Mouse (Mus musculus): ENCODE measurements around the gene Klf15. TPM values are rescaled to one million over a fixed set of nuclear protein-coding genes. Genes with fewer than 3 reads are reported as not detected.

Klf15 gene
- polyA plus RNA-seq, 1 experiment from 2014 or later = 45.6 TPM

DNA sequence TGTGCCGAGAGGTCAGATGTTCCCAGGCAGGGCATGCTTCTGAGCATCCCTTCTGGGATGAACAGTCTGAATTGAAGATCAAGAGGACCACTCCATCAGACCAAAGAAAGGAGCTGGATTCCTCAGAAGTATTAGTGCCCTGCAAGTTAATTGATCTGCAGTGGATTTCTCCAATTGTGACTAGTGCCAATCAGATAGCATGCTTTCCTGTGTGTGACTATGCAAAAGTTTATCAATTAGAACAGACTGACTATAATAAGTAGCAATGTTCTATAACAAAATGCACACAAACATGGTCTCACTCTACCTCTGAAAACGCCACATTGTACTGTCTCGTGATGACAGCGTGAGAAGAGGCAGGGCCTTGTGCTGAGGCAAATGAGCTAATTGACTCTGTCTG is 37.1 kb downstream of the Klf15 start:
- H3K27ac ChIP-seq (ENCODE audit: low read depth) = no peak overlapping the region
- DNase-seq (no peak), ATAC-seq (no peak)
- no peak overlapping the region for H3K4me2 ChIP-seq (ENCODE audit: low read depth, low read length)
- peaks cover 10% of the 10 kb centered on the region for H3K4me1 ChIP-seq (ENCODE audit: insufficient read depth)
- H3K9me3 ChIP-seq (ENCODE audit: low read length) = no peaks in the 10 kb centered on the region
- TF ChIP-seq CTCF (IDR thresholded peaks at IDR 0.05; ENCODE audit: low read depth) (no peak), EP300 (IDR thresholded peaks at IDR 0.05; ENCODE audit: low read depth) (no peak)
- H3K9ac ChIP-seq (replicated peaks) = no peak overlapping the region
- H3K4me3 ChIP-seq (ENCODE audit: low read depth, low read length) = no peak overlapping the region
- H3K27me3 ChIP-seq (ENCODE audit: insufficient read depth, low read length) = no peaks in the 10 kb centered on the region
- 60% methylated on average over 4 of the region's 4 CpGs for WGBS (ENCODE audit: insufficient replicate concordance)
- H3K36me3 ChIP-seq (replicated peaks; ENCODE audit: insufficient read depth, low read length) = no peaks in the 10 kb centered on the region

GRCm38 (mm10) chr6:90501222-90501940 is 39.0 kb downstream of the Klf15 start:
- Histone ChIP-seq H3K4me3 (ENCODE audit: low read depth, low read length) (no peak overlapping the region), H3K9ac (replicated peaks) (no peak overlapping the region), H3K4me1 (ENCODE audit: insufficient read depth) (peaks cover 7% of the 10 kb centered on the region; the same call in 1 of the 2 replicates), H3K4me2 (ENCODE audit: low read depth, low read length) (no peak overlapping the region), H3K36me3 (replicated peaks; ENCODE audit: insufficient read depth, low read length) (no peaks in the 10 kb centered on the region), H3K27me3 (ENCODE audit: insufficient read depth, low read length) (no peaks in the 10 kb centered on the region), H3K9me3 (ENCODE audit: low read length) (no peaks in the 10 kb centered on the region; the same call in 1 of the 2 replicates), H3K27ac (ENCODE audit: low read depth) (no peak overlapping the region)
- TF ChIP-seq EP300 (IDR thresholded peaks at IDR 0.05; ENCODE audit: low read depth) (no peak), CTCF (IDR thresholded peaks at IDR 0.05; ENCODE audit: low read depth) (no peak)
- peak; percentile 68 for ATAC-seq
- WGBS (ENCODE audit: insufficient replicate concordance) = 49% methylated on average over 8 of the region's 8 CpGs
- DNase-seq = no peak

- H3K9me3 ChIP-seq (ENCODE audit: low read length) = no peaks in the 10 kb centered on the region; the same call in 1 of the 2 replicates
- H3K9ac ChIP-seq (replicated peaks) = no peak overlapping the region
- H3K27ac ChIP-seq (ENCODE audit: low read depth) = peak overlapping the region; percentile 72
- DNase-seq = no peak
- ATAC-seq = no peak
- peaks cover 25% of the 10 kb centered on the region for H3K4me1 ChIP-seq (ENCODE audit: insufficient read depth)
- H3K36me3 ChIP-seq (replicated peaks; ENCODE audit: insufficient read depth, low read length) = no peaks in the 10 kb centered on the region
- TF ChIP-seq CTCF (IDR thresholded peaks at IDR 0.05; ENCODE audit: low read depth) = no peak
- no peak for TF ChIP-seq EP300 (IDR thresholded peaks at IDR 0.05; ENCODE audit: low read depth)
- WGBS (ENCODE audit: insufficient replicate concordance) = 48% methylated on average over 6 of the region's 6 CpGs
- no peak overlapping the region for H3K4me2 ChIP-seq (ENCODE audit: low read depth, low read length)
- H3K27me3 ChIP-seq (ENCODE audit: insufficient read depth, low read length) = no peaks in the 10 kb centered on the region
- H3K4me3 ChIP-seq (ENCODE audit: low read depth, low read length) = no peak overlapping the region
Observed at GRCm38 (mm10) chr6:90505906-90506305, 43.5 kb downstream of the Klf15 start.

GRCm38 (mm10) chr6:90506673-90507311 is 44.4 kb downstream of the Klf15 start:
- WGBS (ENCODE audit: insufficient replicate concordance) = 58% methylated on average over 16 of the region's 16 CpGs
- no peak overlapping the region for H3K4me3 ChIP-seq (ENCODE audit: low read depth, low read length)
- peak; percentile 75 for DNase-seq
- TF ChIP-seq CTCF (IDR thresholded peaks at IDR 0.05; ENCODE audit: low read depth) = no peak
- TF ChIP-seq EP300 (IDR thresholded peaks at IDR 0.05; ENCODE audit: low read depth) = no peak
- H3K4me2 ChIP-seq (ENCODE audit: low read depth, low read length) = no peak overlapping the region
- no peak overlapping the region for H3K9ac ChIP-seq (replicated peaks)
- ATAC-seq = peak; percentile 66
- H3K27me3 ChIP-seq (ENCODE audit: insufficient read depth, low read length) = no peaks in the 10 kb centered on the region
- H3K36me3 ChIP-seq (replicated peaks; ENCODE audit: insufficient read depth, low read length) = no peaks in the 10 kb centered on the region
- no peaks in the 10 kb centered on the region; the same call in 1 of the 2 replicates for H3K9me3 ChIP-seq (ENCODE audit: low read length)
- peaks cover 18% of the 10 kb centered on the region for H3K4me1 ChIP-seq (ENCODE audit: insufficient read depth)
- peak overlapping the region; percentile 72 for H3K27ac ChIP-seq (ENCODE audit: low read depth)

- Histone ChIP-seq H3K36me3 (replicated peaks; ENCODE audit: insufficient read depth, low read length) (no peaks in the 10 kb centered on the region), H3K27ac (ENCODE audit: low read depth) (peak overlapping the region; percentile 72)
- no peak for ATAC-seq
Observed at GRCm38 (mm10) chr6:90507443-90507842, 45.1 kb downstream of the Klf15 start.

GRCm38 (mm10) chr6:90508197-90508624 is 45.8 kb downstream of the Klf15 start:
- DNase-seq = no peak
- 61% methylated on average over 4 of the region's 4 CpGs for WGBS (ENCODE audit: insufficient replicate concordance)
- peak overlapping the region; percentile 32; the same call in 1 of the 2 replicates for H3K9ac ChIP-seq (replicated peaks)

More at GRCm38 (mm10) chr6:90507443-90507842, 45.1 kb downstream of the Klf15 start:
- no peak overlapping the region for H3K9ac ChIP-seq (replicated peaks)
- TF ChIP-seq EP300 (IDR thresholded peaks at IDR 0.05; ENCODE audit: low read depth) (no peak), CTCF (IDR thresholded peaks at IDR 0.05; ENCODE audit: low read depth) (no peak)
- peaks cover 17% of the 10 kb centered on the region for H3K4me1 ChIP-seq (ENCODE audit: insufficient read depth)
- H3K4me2 ChIP-seq (ENCODE audit: low read depth, low read length) = no peak overlapping the region
- H3K9me3 ChIP-seq (ENCODE audit: low read length) = no peaks in the 10 kb centered on the region; the same call in 1 of the 2 replicates
- no peak overlapping the region for H3K4me3 ChIP-seq (ENCODE audit: low read depth, low read length)
- DNase-seq = no peak
- H3K27me3 ChIP-seq (ENCODE audit: insufficient read depth, low read length) = no peaks in the 10 kb centered on the region

More at GRCm38 (mm10) chr6:90508197-90508624, 45.8 kb downstream of the Klf15 start:
- Histone ChIP-seq H3K4me1 (ENCODE audit: insufficient read depth) (peaks cover 17% of the 10 kb centered on the region), H3K36me3 (replicated peaks; ENCODE audit: insufficient read depth, low read length) (no peaks in the 10 kb centered on the region), H3K4me2 (ENCODE audit: low read depth, low read length) (no peak overlapping the region), H3K9me3 (ENCODE audit: low read length) (no peaks in the 10 kb centered on the region; the same call in 1 of the 2 replicates), H3K4me3 (ENCODE audit: low read depth, low read length) (no peak overlapping the region), H3K27ac (ENCODE audit: low read depth) (peak overlapping the region; percentile 84), H3K27me3 (ENCODE audit: insufficient read depth, low read length) (no peaks in the 10 kb centered on the region)
- no peak for ATAC-seq
- TF ChIP-seq CTCF (IDR thresholded peaks at IDR 0.05; ENCODE audit: low read depth) (no peak), EP300 (IDR thresholded peaks at IDR 0.05; ENCODE audit: low read depth) (no peak)

Measured in liver, postnatal 0 days (tissue).